Mouse (Mus musculus) embryonic fibroblast, embryonic 13.5 days (primary cell): ENCODE measurements around the gene Pcyt2. TPM values are rescaled to one million over a fixed set of nuclear protein-coding genes. Genes with fewer than 3 reads are reported as not detected.

Source experiments
- H3K27ac ChIP-seq: 2 replicates; pipeline ENCODE4 v1.5.1; 2012; ENCODE audit warnings: low read length, control low read depth, inconsistent platforms; ENCODE audit not compliant: insufficient read depth
- H3K4me1 ChIP-seq: 2 replicates; pipeline ENCODE4 v1.6.1; 2011; ENCODE audit warnings: low read length; ENCODE audit not compliant: control insufficient read depth, insufficient read depth
- H3K4me3 ChIP-seq: 2 replicates; pipeline ENCODE4 v1.5.1; 2011; ENCODE audit warnings: mild to moderate bottlenecking, control low read depth, low read length; ENCODE audit not compliant: insufficient read depth
- CTCF ChIP-seq: IDR thresholded peaks from 2 replicates; pipeline ENCODE4 v1.5.1; 2011; ENCODE audit warnings: mild to moderate bottlenecking, control low read depth, low read length, moderate library complexity, borderline replicate concordance; ENCODE audit not compliant: insufficient read depth
- POLR2A ChIP-seq: IDR thresholded peaks from 2 replicates; pipeline ENCODE4 v1.6.1; 2011; ENCODE audit warnings: low read depth, mild to moderate bottlenecking, control low read depth, low read length, moderate library complexity
- polyA plus RNA-seq: library from polyadenylated mRNA; stranded (reverse); fragments of >200 nt; gene quantifications from 2 replicates; pipeline ENCODE4 v1.2.4, GENCODE M21; 2011; ENCODE audit warnings: low read depth; ENCODE audit not compliant: missing spikeins, insufficient read length

Gene Pcyt2
- polyA plus RNA-seq, 1 experiment = 45.2 TPM

- TF ChIP-seq CTCF (no peak), POLR2A (no peak)
- Histone ChIP-seq H3K4me3 (no peak overlapping the region), H3K4me1 (no peaks in the 10 kb centered on the region)
Observed at GRCm38 (mm10) chr11:120654741-120655140, 37.0 kb upstream of the Pcyt2 start.

GRCm38 (mm10) chr11:120651872-120652271 lies 34.1 kb upstream of the Pcyt2 start:
- H3K27ac ChIP-seq = no peak overlapping the region

More at GRCm38 (mm10) chr11:120654741-120655140, 37.0 kb upstream of the Pcyt2 start:
- no peak overlapping the region for H3K27ac ChIP-seq

GRCm38 (mm10) chr11:120648001-120648476 lies 30.3 kb upstream of the Pcyt2 start, which contains the start of gene Myadml2:
Myadml2 (minus strand) TSS chr11:120648158.
- H3K27ac ChIP-seq = no peak within 1 kb of the TSS
- TF ChIP-seq CTCF (no peak), POLR2A (no peak)
- no peak within 1 kb of the TSS for H3K4me3 ChIP-seq

More at GRCm38 (mm10) chr11:120651872-120652271, 34.1 kb upstream of the Pcyt2 start:
- Histone ChIP-seq H3K4me1 (no peaks in the 10 kb centered on the region), H3K4me3 (no peak overlapping the region)
- TF ChIP-seq POLR2A (no peak), CTCF (no peak)

GRCm38 (mm10) chr11:120647047-120647830 lies 29.5 kb upstream of the Pcyt2 start:
- Histone ChIP-seq H3K4me3 (no peak overlapping the region), H3K4me1 (peaks cover 3% of the 10 kb centered on the region), H3K27ac (no peak overlapping the region)
- no peak for TF ChIP-seq CTCF
- no peak for TF ChIP-seq POLR2A

More at GRCm38 (mm10) chr11:120648001-120648476, 30.3 kb upstream of the Pcyt2 start, which contains the start of gene Myadml2:
- peaks cover 3% of the 10 kb centered on the region for H3K4me1 ChIP-seq

- TF ChIP-seq CTCF (no peak), POLR2A (peak; percentile 85)
- peak within 1 kb of the TSS; percentile 56 for H3K4me3 ChIP-seq
- 0 out of 2 replicates have a peak within 1 kb of the TSS, but pooled peaks have one; percentile 19 for H3K27ac ChIP-seq
- peaks cover 3% of the 10 kb centered on the region for H3K4me1 ChIP-seq
Observed at GRCm38 (mm10) chr11:120643601-120643987, 25.9 kb upstream of the Pcyt2 start, which contains the start of gene Pycr1. Pycr1 (minus strand) TSS chr11:120643769.

DNA sequence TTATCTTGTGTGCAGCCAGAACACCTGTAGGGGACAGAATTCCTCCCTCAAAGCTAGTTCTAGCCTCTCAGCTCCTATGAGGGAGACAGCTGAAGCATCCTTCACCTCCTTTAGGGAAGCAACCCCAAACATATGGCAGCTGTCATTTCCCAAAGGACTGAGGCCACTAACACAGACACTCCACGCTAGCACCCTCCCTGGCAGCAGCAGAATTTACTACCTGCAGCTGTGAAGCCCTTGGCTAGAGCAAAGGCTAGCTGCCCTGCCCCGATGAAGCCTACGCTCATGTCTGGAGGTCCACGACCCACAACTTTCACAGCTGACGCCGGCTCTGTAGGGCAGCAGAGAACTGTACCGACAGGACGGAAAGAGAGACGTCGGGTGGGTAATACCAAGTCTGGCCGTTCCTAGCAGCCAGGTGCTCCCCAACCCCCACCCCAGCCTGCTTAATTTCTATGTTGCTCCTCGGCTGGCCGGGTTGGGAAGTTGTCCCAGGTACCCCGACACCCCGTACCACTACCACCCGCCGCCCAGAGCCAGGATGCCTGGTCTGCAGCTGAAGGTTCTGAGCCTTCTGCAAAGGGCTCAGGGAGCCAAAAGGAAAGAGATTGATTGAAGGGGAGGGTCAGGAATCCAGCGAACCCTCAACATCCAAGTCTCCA lies 25.3 kb upstream of the Pcyt2 start:
- Histone ChIP-seq H3K4me3 (peak overlapping the region; percentile 56), H3K4me1 (peaks cover 3% of the 10 kb centered on the region), H3K27ac (no peak overlapping the region)
- TF ChIP-seq POLR2A (peak; percentile 24; the same call in 1 of the 2 replicates), CTCF (no peak)

- no peak overlapping the region for H3K4me3 ChIP-seq
- no peak for TF ChIP-seq POLR2A
- TF ChIP-seq CTCF = no peak
- H3K4me1 ChIP-seq = peaks cover 3% of the 10 kb centered on the region
- no peak overlapping the region for H3K27ac ChIP-seq
Observed at GRCm38 (mm10) chr11:120641869-120642268, 24.1 kb upstream of the Pcyt2 start.

DNA sequence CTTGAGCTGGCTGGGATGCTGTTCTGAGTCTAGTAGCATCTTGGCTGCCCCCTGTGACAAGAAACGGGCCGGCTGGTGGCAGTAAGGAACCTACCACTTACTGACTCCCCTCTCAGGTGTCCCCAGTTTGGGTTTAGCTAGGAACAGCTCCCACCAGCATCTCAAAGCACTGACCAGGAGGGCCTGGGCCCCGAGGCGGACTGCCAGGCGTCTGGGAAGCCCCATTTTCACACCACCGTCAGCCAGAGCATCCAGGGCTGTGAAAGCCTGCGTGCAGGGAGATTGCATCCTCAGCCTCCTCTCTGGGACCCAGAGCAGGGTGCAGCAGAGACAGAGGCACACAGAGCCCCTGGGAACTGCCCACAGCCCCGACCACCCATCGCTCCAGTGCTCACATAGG lies 23.5 kb upstream of the Pcyt2 start:
- peaks cover 3% of the 10 kb centered on the region for H3K4me1 ChIP-seq
- H3K4me3 ChIP-seq = no peak overlapping the region
- TF ChIP-seq POLR2A (no peak), CTCF (no peak)
- no peak overlapping the region for H3K27ac ChIP-seq

DNA sequence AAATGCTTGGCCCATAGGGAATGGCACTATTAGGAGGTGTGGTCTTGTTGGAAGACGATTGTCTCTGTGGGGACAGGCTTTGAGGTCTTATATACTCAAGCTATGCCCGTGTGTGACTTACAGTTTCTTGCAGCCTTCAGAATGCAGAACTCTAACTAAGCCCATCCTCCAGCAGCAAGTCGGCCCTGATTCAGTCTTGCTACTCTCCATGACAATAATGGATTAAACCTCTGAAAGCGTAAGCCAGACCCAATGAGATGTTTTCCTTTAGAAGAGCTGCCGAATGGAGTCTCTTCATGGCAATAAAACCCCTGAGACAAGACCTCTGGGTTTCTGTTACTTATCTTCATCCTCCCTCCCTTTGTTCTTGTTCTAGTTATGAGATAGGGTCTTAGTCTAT lies 17.1 kb upstream of the Pcyt2 start:
- Histone ChIP-seq H3K4me1 (peaks cover 3% of the 10 kb centered on the region; the same call in 1 of the 2 replicates), H3K4me3 (no peak overlapping the region), H3K27ac (no peak overlapping the region)
- TF ChIP-seq CTCF = no peak
- TF ChIP-seq POLR2A = no peak
